Mouse (Mus musculus) bone marrow, adult 2 months (tissue): ENCODE measurements around the gene Itpr1. TPM values are rescaled to one million over a fixed set of nuclear protein-coding genes. Genes with fewer than 3 reads are reported as not detected.

Experiments used
- H3K27ac ChIP-seq: fragments of 200-500 bp; 2 replicates; pipeline ENCODE4 v1.5.1; 2012; ENCODE audit warnings: low read depth, mild to moderate bottlenecking, control low read depth, inconsistent platforms, low read length; ENCODE audit not compliant: control insufficient read depth, poor library complexity, insufficient read depth
- H3K4me1 ChIP-seq: fragments of 200-500 bp; 2 replicates; pipeline ENCODE4 v1.6.1; 2011; ENCODE audit warnings: low read length; ENCODE audit not compliant: control insufficient read depth, insufficient read depth
- H3K4me3 ChIP-seq: fragments of 200-500 bp; replicated peaks from 2 replicates; pipeline ENCODE3; 2011; ENCODE audit warnings: mild to moderate bottlenecking, low read depth, low read length, control low read depth; ENCODE audit not compliant: control insufficient read depth
- CTCF ChIP-seq: fragments of 200-500 bp; IDR thresholded peaks from 2 replicates; pipeline ENCODE4 v1.5.1; 2011; ENCODE audit warnings: low read length, control low read depth; ENCODE audit not compliant: control insufficient read depth, insufficient read depth
- POLR2A ChIP-seq: fragments of 200-500 bp; IDR thresholded peaks from 2 replicates; pipeline ENCODE4 v1.6.1; 2011; ENCODE audit warnings: low read depth, mild to moderate bottlenecking, control low read depth, low read length, borderline replicate concordance; ENCODE audit not compliant: control insufficient read depth
- WGBS: fragments of 180-500 bp; shearing (Covaris S2); methylation state at CpG from one replicate; pipeline ENCODE4 v1.1.7; 2018; 5-methylcytosine and 5-hydroxymethylcytosine counted together
- polyA plus RNA-seq: library from polyadenylated mRNA; stranded (reverse); fragments of >200 nt; gene quantifications from 2 replicates; pipeline ENCODE4 v1.2.4, GENCODE M21; 2011; ENCODE audit warnings: low replicate concordance; ENCODE audit not compliant: missing spikeins, insufficient read depth, insufficient read length

Gene Itpr1
- polyA plus RNA-seq, 1 experiment, result 32.8 TPM

- WGBS, result 48% methylated on average over 4 of the region's 4 CpGs
- 0 out of 2 replicates have a peak, but pooled peaks cover 2% of the 10 kb centered on the region for H3K4me1 ChIP-seq
- H3K4me3 ChIP-seq, result no peak overlapping the region
- H3K27ac ChIP-seq, result peak overlapping the region; percentile 30; the same call in 1 of the 2 replicates
- TF ChIP-seq CTCF (no peak), POLR2A (no peak)
These were observed 219.9 kb downstream of the Itpr1 start for GRCm38 (mm10) chr6:108432836-108433235.

DNA sequence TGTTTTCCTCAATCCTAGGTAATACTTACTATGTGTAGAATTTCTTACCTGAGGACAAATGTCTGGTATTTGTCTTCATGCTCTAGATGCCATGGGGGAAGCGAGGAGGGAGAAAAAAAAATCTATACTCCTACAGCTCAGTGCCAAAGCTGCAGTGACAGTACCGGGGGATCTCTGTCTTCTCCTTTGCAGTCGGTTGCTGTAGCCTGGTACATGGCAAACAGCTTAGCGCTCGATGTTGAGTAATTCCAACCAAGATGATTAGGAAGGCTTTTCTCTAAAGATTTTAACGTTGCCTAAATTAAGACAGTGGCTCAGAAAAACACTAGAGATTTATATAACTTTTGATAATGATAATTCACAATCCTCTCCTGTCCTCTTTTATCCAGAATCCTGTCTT, 221.9 kb downstream of the Itpr1 start:
- no peak for TF ChIP-seq POLR2A
- no peak for TF ChIP-seq CTCF
- Histone ChIP-seq H3K4me1 (0 out of 2 replicates have a peak, but pooled peaks cover 2% of the 10 kb centered on the region), H3K4me3 (no peak overlapping the region), H3K27ac (no peak overlapping the region)
- 65% methylated on average over 6 of the region's 6 CpGs for WGBS

- Histone ChIP-seq H3K27ac (no peak overlapping the region), H3K4me1 (0 out of 2 replicates have a peak, but pooled peaks cover 2% of the 10 kb centered on the region), H3K4me3 (no peak overlapping the region)
- WGBS, result 52% methylated on average over 6 of the region's 6 CpGs
- TF ChIP-seq CTCF (no peak), POLR2A (no peak)
These were observed 222.6 kb downstream of the Itpr1 start for GRCm38 (mm10) chr6:108435467-108435866.

DNA sequence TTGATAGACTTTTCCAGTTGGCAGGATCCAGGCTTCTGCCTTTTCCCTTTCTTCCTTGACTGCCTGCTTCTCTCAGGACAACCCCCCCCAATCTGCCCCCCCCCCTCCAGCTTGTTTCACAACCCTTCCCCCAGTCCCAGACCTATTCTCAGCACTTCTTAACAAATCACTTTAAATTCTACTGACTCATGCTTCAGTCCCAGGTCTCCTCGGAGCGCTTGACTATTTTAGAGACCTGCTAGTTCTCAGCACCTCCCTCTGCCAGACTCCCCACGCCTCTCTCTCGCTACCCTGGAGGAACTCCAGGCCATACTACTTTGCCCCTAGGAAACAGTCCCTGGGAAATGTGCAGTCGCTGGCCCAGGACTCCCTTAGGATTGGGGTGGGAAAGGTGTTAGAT, 223.7 kb downstream of the Itpr1 start:
- H3K4me3 ChIP-seq, result no peak overlapping the region
- no peak overlapping the region for H3K27ac ChIP-seq
- H3K4me1 ChIP-seq, result 0 out of 2 replicates have a peak, but pooled peaks cover 2% of the 10 kb centered on the region
- 54% methylated on average over 5 of the region's 5 CpGs for WGBS
- TF ChIP-seq CTCF, result no peak
- no peak for TF ChIP-seq POLR2A

- H3K4me3 ChIP-seq, result no peak overlapping the region
- peaks cover 2% of the 10 kb centered on the region; the same call in 1 of the 2 replicates for H3K4me1 ChIP-seq
- no peak for TF ChIP-seq CTCF
- TF ChIP-seq POLR2A, result no peak
- no peak overlapping the region for H3K27ac ChIP-seq
- WGBS, result 88% methylated on average over 2 of the region's 2 CpGs
These were observed 228.4 kb downstream of the Itpr1 start for GRCm38 (mm10) chr6:108441290-108441689.

GRCm38 (mm10) chr6:108442291-108442690, 229.4 kb downstream of the Itpr1 start:
- 82% methylated on average over 3 of the region's 3 CpGs for WGBS
- Histone ChIP-seq H3K27ac (no peak overlapping the region), H3K4me3 (no peak overlapping the region), H3K4me1 (peaks cover 2% of the 10 kb centered on the region; the same call in 1 of the 2 replicates)
- TF ChIP-seq POLR2A (no peak), CTCF (no peak)

DNA sequence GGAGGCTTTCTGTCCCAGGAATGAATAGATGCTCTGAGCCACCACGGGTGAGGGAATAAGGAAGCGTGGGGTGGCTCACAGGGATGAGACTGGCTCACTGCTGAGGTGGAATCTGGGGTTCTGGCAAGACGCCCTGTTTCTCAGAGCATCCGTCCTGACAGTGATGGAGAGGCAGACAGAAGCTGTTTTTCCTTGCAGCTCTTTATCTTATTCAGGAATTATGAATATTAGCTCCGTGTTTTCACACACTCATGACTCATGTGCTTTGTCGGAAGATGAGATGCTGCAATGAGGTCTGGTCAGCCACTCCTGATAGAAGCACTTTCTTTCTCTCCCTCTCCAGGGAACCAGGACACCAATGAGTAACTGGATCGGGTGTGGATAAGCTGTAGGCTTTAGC, 231.5 kb downstream of the Itpr1 start:
- H3K27ac ChIP-seq, result no peak overlapping the region
- no peak for TF ChIP-seq POLR2A
- no peak for TF ChIP-seq CTCF
- H3K4me1 ChIP-seq, result peaks cover 2% of the 10 kb centered on the region; the same call in 1 of the 2 replicates
- 76% methylated on average over 7 of the region's 7 CpGs for WGBS
- no peak overlapping the region for H3K4me3 ChIP-seq

DNA sequence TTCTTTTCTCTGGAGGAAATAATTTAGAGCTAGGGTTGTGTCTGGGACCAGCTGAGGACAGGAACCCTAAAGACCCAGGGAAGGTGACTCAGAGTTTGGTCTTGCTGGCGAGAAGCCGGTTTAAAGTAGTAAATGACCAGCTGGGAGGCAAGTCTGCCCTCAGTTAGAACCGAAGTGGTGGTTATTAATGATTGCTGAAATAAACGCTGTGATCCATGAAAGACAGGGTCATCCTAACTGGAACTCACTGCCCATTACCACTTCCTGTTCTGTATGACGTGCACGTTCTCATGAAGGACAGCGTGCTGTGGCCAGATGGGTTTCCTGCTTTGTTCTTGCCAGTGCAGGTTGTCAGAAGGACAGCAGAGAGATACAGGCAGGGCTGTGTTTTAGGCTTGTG, 232.1 kb downstream of the Itpr1 start:
- no peak overlapping the region for H3K4me3 ChIP-seq
- no peak overlapping the region for H3K27ac ChIP-seq
- 41% methylated on average over 7 of the region's 7 CpGs for WGBS
- TF ChIP-seq POLR2A, result no peak
- TF ChIP-seq CTCF, result no peak
- peaks cover 2% of the 10 kb centered on the region; the same call in 1 of the 2 replicates for H3K4me1 ChIP-seq

DNA sequence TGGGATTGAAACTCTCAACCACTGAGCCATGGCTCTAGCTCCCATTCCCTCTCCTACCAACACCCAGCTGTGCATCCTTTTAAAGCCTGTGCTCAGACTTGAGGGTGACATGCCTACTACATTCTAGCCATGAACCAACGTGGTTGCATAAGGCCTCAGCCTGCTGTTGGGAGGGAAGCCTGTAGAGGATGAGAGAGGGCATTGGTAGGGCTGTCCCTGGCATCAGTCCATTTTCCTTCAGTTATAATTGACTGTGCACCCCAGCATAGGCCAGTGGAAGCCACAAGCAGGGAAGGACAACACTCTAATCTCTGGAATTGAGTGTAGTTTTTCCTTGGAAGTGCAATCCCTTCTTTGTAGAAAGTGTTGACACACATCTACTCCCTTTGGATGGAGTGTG, 233.9 kb downstream of the Itpr1 start:
- Histone ChIP-seq H3K4me3 (no peak overlapping the region), H3K27ac (no peak overlapping the region), H3K4me1 (peaks cover 2% of the 10 kb centered on the region; the same call in 1 of the 2 replicates)
- TF ChIP-seq POLR2A (no peak), CTCF (no peak)
- 61% methylated on average over 1 of the region's 1 CpGs for WGBS
